Mouse (Mus musculus) C2C12 (cell line): Measurements from ENCODE around the gene Mmrn1. TPM values are rescaled to one million over a fixed set of nuclear protein-coding genes. Genes with fewer than 3 reads are reported as not detected.

Experiments
- H3K27me3 ChIP-seq: one replicate; pipeline ENCODE4 v1.6.1; 2011; ENCODE audit not compliant: control insufficient read depth, insufficient read depth, insufficient read length
- H3K36me3 ChIP-seq: one replicate; pipeline ENCODE4 v1.6.1; 2011; ENCODE audit not compliant: control insufficient read depth, insufficient read depth
- H3K4me3 ChIP-seq: one replicate; pipeline ENCODE4 v1.5.1; 2011; ENCODE audit warnings: mild to moderate bottlenecking, control low read depth; ENCODE audit not compliant: poor library complexity, insufficient read depth, severe bottlenecking
- H3K79me2 ChIP-seq: one replicate; pipeline ENCODE4 v1.6.1; 2011; ENCODE audit not compliant: control insufficient read depth, insufficient read depth
- H3K79me3 ChIP-seq: one replicate; pipeline ENCODE4 v1.6.1; 2011; ENCODE audit warnings: low read depth, control low read depth
- H3ac ChIP-seq: one replicate; pipeline ENCODE3; 2011; ENCODE audit warnings: low read depth; ENCODE audit not compliant: control insufficient read depth, insufficient read length
- CEBPB ChIP-seq: IDR thresholded peaks from one replicate; pipeline ENCODE4 v1.6.1; 2011; ENCODE audit warnings: low read depth, mild to moderate bottlenecking, control low read depth, moderate library complexity
- CTCF ChIP-seq: IDR thresholded peaks from one replicate; pipeline ENCODE4 v1.5.1; 2011; ENCODE audit not compliant: control insufficient read depth, insufficient read depth, insufficient read length
- FOSL1 ChIP-seq: IDR thresholded peaks from one replicate; pipeline ENCODE4 v1.8.0; 2011; ENCODE audit warnings: mild to moderate bottlenecking, low read length; ENCODE audit not compliant: poor library complexity, insufficient read depth, severe bottlenecking
- MAX ChIP-seq: IDR thresholded peaks from one replicate; pipeline ENCODE4 v1.6.1; 2011; ENCODE audit warnings: mild to moderate bottlenecking, control low read depth
- MYOD1 ChIP-seq: IDR thresholded peaks from one replicate; pipeline ENCODE4 v1.6.1; 2011; ENCODE audit warnings: low read depth; ENCODE audit not compliant: control insufficient read depth, insufficient read length
- MYOG ChIP-seq: IDR thresholded peaks from one replicate; pipeline ENCODE4 v1.6.1; 2011; ENCODE audit not compliant: control insufficient read depth, insufficient read length; ENCODE audit errors: extremely low read depth
- USF1 ChIP-seq: IDR thresholded peaks from one replicate; pipeline ENCODE4 v1.6.1; 2011; ENCODE audit warnings: low read depth, mild to moderate bottlenecking, control low read depth, moderate library complexity
- polyA plus RNA-seq: library from polyadenylated mRNA; unstranded; fragments of >200 nt; fragmentation: generic; extraction: Trizol; gene quantifications from one replicate; pipeline ENCODE4 v1.2.1, GENCODE M21; 2012; ENCODE audit warnings: missing spikeins

Mmrn1 gene
- polyA plus RNA-seq, 1 experiment: not detected

- no peaks in the 10 kb centered on the region for H3K27me3 ChIP-seq
- H3K79me2 ChIP-seq: no peaks in the 10 kb centered on the region
- TF ChIP-seq MYOD1 (no peak), USF1 (no peak), FOSL1 (no peak)
- no peak overlapping the region for H3K4me3 ChIP-seq
- no peaks in the 10 kb centered on the region for H3K79me3 ChIP-seq
- no peak overlapping the region for H3ac ChIP-seq
- H3K36me3 ChIP-seq: no peaks in the 10 kb centered on the region
Measured at GRCm38 (mm10) chr6:60962668-60963067, 37.9 kb downstream of the Mmrn1 start.

- Histone ChIP-seq H3K27me3 (no peaks in the 10 kb centered on the region), H3K36me3 (no peaks in the 10 kb centered on the region), H3K4me3 (no peak overlapping the region), H3ac (no peak overlapping the region), H3K79me2 (no peaks in the 10 kb centered on the region), H3K79me3 (no peaks in the 10 kb centered on the region)
- TF ChIP-seq CTCF (no peak), USF1 (no peak), FOSL1 (no peak), CEBPB (no peak), MYOG (no peak), MYOD1 (no peak), MAX (no peak)
Measured at GRCm38 (mm10) chr6:60963726-60964125, 39.0 kb downstream of the Mmrn1 start.

GRCm38 (mm10) chr6:60966931-60967330 is 42.2 kb downstream of the Mmrn1 start:
- Histone ChIP-seq H3K4me3 (no peak overlapping the region), H3K36me3 (no peaks in the 10 kb centered on the region), H3ac (no peak overlapping the region), H3K79me3 (no peaks in the 10 kb centered on the region), H3K27me3 (no peaks in the 10 kb centered on the region), H3K79me2 (no peaks in the 10 kb centered on the region)
- no peak for TF ChIP-seq MYOG
- TF ChIP-seq FOSL1: no peak
- no peak for TF ChIP-seq CTCF
- TF ChIP-seq MYOD1: no peak
- no peak for TF ChIP-seq CEBPB
- no peak for TF ChIP-seq MAX
- no peak for TF ChIP-seq USF1

- Histone ChIP-seq H3K36me3 (no peaks in the 10 kb centered on the region), H3K4me3 (no peak overlapping the region), H3ac (no peak overlapping the region), H3K27me3 (no peaks in the 10 kb centered on the region), H3K79me2 (no peaks in the 10 kb centered on the region), H3K79me3 (no peaks in the 10 kb centered on the region)
- no peak for TF ChIP-seq MAX
- TF ChIP-seq CEBPB: no peak
- TF ChIP-seq USF1: no peak
- no peak for TF ChIP-seq MYOG
- no peak for TF ChIP-seq CTCF
- no peak for TF ChIP-seq FOSL1
- no peak for TF ChIP-seq MYOD1
Measured at GRCm38 (mm10) chr6:60969407-60969806, 44.6 kb downstream of the Mmrn1 start.

GRCm38 (mm10) chr6:60970811-60971210 is 46.0 kb downstream of the Mmrn1 start:
- H3K4me3 ChIP-seq: no peak overlapping the region

GRCm38 (mm10) chr6:60978610-60979009 is 53.8 kb downstream of the Mmrn1 start:
- Histone ChIP-seq H3K79me3 (no peaks in the 10 kb centered on the region), H3K36me3 (no peaks in the 10 kb centered on the region), H3ac (no peak overlapping the region), H3K4me3 (no peak overlapping the region), H3K27me3 (no peaks in the 10 kb centered on the region), H3K79me2 (no peaks in the 10 kb centered on the region)
- TF ChIP-seq MAX: no peak
- no peak for TF ChIP-seq CTCF
- TF ChIP-seq MYOD1: no peak
- TF ChIP-seq CEBPB: no peak
- TF ChIP-seq USF1: no peak
- TF ChIP-seq MYOG: no peak
- no peak for TF ChIP-seq FOSL1

More at GRCm38 (mm10) chr6:60970811-60971210, 46.0 kb downstream of the Mmrn1 start:
- Histone ChIP-seq H3ac (no peak overlapping the region), H3K79me3 (no peaks in the 10 kb centered on the region), H3K27me3 (no peaks in the 10 kb centered on the region), H3K79me2 (no peaks in the 10 kb centered on the region), H3K36me3 (no peaks in the 10 kb centered on the region)
- TF ChIP-seq USF1: no peak
- no peak for TF ChIP-seq FOSL1
- TF ChIP-seq MAX: no peak
- TF ChIP-seq MYOD1: no peak
